Mouse (Mus musculus) hindbrain, embryonic 11.5 days (tissue): ENCODE results near the gene Cntn4. TPM values are rescaled to one million over a fixed set of nuclear protein-coding genes. Genes with fewer than 3 reads are reported as not detected.

ENCODE experiments used
- ATAC-seq: fragments of 200-750 bp; cut with Nextera tagmentation; 2 replicates; pipeline ENCODE4 v1.8.0; 2017; ENCODE audit warnings: mild to moderate bottlenecking, moderate TSS enrichment, moderate library complexity; ENCODE audit not compliant: low FRiP score
- DNase-seq: peaks from one replicate; pipeline ENCODE4 v3.0.0-alpha.2; 2015; ENCODE audit warnings: low spot score
- H3K27ac ChIP-seq: fragments of 300-500 bp; sonication (generic); 2 replicates; pipeline ENCODE4 v1.5.1; 2014; ENCODE audit warnings: mild to moderate bottlenecking, low read depth, low read length
- H3K27me3 ChIP-seq: fragments of 300-500 bp; sonication (generic); 2 replicates; pipeline ENCODE4 v1.6.1; 2014; ENCODE audit warnings: mild to moderate bottlenecking, low read length, moderate library complexity, mixed read lengths; ENCODE audit not compliant: control insufficient read depth, insufficient read depth
- H3K36me3 ChIP-seq: fragments of 300-500 bp; sonication (generic); 2 replicates; pipeline ENCODE4 v1.6.1; 2014; ENCODE audit warnings: mild to moderate bottlenecking, low read length, moderate library complexity, mixed read lengths; ENCODE audit not compliant: control insufficient read depth, insufficient read depth
- H3K4me1 ChIP-seq: fragments of 300-500 bp; sonication (generic); replicated peaks from 2 replicates; pipeline ENCODE4 v1.6.1; 2014; ENCODE audit warnings: low read length, mixed read lengths; ENCODE audit not compliant: control insufficient read depth, insufficient read depth
- H3K4me2 ChIP-seq: fragments of 300-500 bp; sonication (generic); replicated peaks from 2 replicates; pipeline ENCODE4 v1.6.1; 2014; ENCODE audit warnings: mild to moderate bottlenecking, low read depth, low read length
- H3K4me3 ChIP-seq: fragments of 300-500 bp; sonication (generic); 2 replicates; pipeline ENCODE4 v1.5.1; 2014; ENCODE audit warnings: low read depth, low read length
- H3K9ac ChIP-seq: fragments of 300-500 bp; sonication (generic); 2 replicates; pipeline ENCODE4 v1.6.1; 2014; ENCODE audit warnings: low read depth, low read length
- H3K9me3 ChIP-seq: fragments of 300-500 bp; sonication (generic); 2 replicates; pipeline ENCODE4 v1.6.1; 2016; ENCODE audit warnings: low read length; ENCODE audit not compliant: control insufficient read depth
- WGBS: fragments of 180-500 bp; shearing (Covaris S2); extraction: QIAGEN DNeasy Blood & Tissue Kit; methylation state at CpG from one replicate; pipeline ENCODE4 v1.1.7; 2014; 5-methylcytosine and 5-hydroxymethylcytosine counted together
- polyA plus RNA-seq: library from polyadenylated mRNA; unstranded; fragments of >200 nt; fragmentation: Nextera tagmentation; extraction: Ambion mirVana; gene quantifications from 2 replicates; pipeline ENCODE4 v1.2.1, GENCODE M21; 2014

The Cntn4 gene
- polyA plus RNA-seq, 1 experiment from 2014 or later = 1.7 TPM

DNA sequence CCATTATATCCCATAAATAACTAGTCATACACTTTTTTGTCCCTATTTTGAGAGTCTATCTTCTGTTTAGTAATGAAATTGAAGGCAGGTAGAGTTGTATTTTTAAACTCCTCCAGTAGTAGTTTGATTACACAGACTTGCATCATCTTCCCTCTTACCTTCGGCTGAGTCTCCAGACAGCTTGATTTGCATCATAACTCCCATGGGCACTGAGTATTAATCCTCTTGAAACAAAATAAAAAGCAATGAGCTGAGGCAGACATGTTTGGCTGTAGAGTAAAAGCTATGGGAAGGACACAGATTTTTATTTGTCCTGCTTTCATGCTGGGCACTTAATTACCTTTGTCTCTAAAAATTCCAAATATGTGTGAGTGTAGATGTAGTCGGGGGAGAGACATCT lies 476.1 kb downstream of the Cntn4 start:
- no peak for ATAC-seq

DNA sequence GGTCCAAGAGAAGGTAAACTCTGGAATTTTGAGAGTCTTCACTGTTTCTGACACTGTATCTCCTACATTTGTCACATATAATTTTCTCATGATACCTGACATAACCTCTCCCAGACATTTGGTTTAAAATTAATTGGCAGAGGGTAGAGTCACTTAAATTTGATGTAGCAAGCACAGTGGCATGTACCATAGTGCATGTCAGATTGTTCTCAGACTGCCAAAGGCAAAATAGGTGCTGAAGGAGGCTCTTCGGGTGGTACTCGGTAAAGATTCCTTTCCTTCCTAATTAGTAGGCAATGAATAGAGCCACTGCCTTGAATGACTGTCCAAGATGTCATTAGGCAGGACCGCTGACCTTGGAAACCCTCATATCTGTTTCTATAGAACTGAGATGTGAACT lies 477.9 kb downstream of the Cntn4 start:
- Histone ChIP-seq H3K9me3 (no peaks in the 10 kb centered on the region), H3K4me3 (no peak overlapping the region), H3K27me3 (no peaks in the 10 kb centered on the region), H3K4me2 (no peak overlapping the region), H3K9ac (no peak overlapping the region), H3K4me1 (no peaks in the 10 kb centered on the region), H3K36me3 (no peaks in the 10 kb centered on the region), H3K27ac (no peak overlapping the region)
- DNase-seq (no peak), ATAC-seq (no peak)
- WGBS = 92% methylated on average over 3 of the region's 3 CpGs

More for the DNA sequence above, 476.1 kb downstream of the Cntn4 start:
- Histone ChIP-seq H3K9me3 (no peaks in the 10 kb centered on the region), H3K9ac (no peak overlapping the region), H3K4me1 (no peaks in the 10 kb centered on the region), H3K27ac (no peak overlapping the region), H3K36me3 (no peaks in the 10 kb centered on the region), H3K4me3 (no peak overlapping the region), H3K27me3 (no peaks in the 10 kb centered on the region), H3K4me2 (no peak overlapping the region)
- 83% methylated on average over 2 of the region's 2 CpGs for WGBS
- no peak for DNase-seq

DNA sequence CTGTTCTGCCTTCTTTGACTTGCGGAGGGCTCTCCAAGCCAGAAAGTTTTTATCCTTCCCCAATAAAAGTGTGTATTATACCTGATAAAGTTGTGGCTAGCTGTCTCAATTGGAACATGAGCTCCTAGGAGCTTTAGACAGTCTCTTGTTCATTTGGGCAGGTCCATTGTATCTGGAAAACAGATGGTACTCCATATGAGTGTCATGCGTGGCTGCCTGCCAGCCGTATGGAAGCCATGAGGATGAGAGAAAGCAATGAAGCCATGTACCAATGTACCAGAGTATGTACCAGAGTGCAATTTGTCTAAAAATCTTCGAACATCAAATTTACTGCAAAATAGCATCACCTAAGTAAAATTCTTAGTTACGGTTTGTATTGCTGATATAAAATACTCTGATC lies 500.1 kb downstream of the Cntn4 start:
- Histone ChIP-seq H3K4me3 (no peak overlapping the region), H3K4me2 (no peak overlapping the region), H3K27ac (no peak overlapping the region), H3K27me3 (no peaks in the 10 kb centered on the region), H3K9ac (no peak overlapping the region), H3K4me1 (no peaks in the 10 kb centered on the region), H3K9me3 (no peaks in the 10 kb centered on the region), H3K36me3 (no peaks in the 10 kb centered on the region)
- DNase-seq = no peak
- no peak for ATAC-seq
- WGBS = 86% methylated on average over 5 of the region's 5 CpGs

DNA sequence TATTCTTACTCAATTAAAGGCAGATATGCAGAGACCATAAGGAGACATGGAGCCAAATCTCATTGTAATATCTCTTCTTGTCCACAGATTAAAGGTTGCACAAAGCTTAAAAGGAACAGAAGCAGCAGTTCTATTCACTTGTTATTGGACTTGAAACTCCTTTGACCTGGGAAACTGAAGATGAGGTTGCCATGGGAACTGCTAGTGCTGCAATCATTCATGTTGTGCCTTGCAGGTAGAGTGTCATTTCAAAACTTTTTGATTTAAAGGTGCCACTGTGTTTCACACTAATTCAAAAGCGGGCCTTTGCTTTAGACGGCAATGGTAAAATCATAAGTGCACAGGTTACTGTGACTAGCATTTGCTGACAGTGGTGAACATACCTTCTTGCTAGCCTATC lies 504.1 kb downstream of the Cntn4 start:
- no peak overlapping the region for H3K27ac ChIP-seq
- DNase-seq (no peak), ATAC-seq (no peak)
- no peak overlapping the region for H3K4me3 ChIP-seq
- H3K4me1 ChIP-seq = no peaks in the 10 kb centered on the region
- H3K9ac ChIP-seq = no peak overlapping the region
- WGBS = 94% methylated on average over 2 of the region's 2 CpGs
- no peaks in the 10 kb centered on the region for H3K36me3 ChIP-seq
- H3K27me3 ChIP-seq = no peaks in the 10 kb centered on the region
- H3K9me3 ChIP-seq = no peaks in the 10 kb centered on the region
- no peak overlapping the region for H3K4me2 ChIP-seq

DNA sequence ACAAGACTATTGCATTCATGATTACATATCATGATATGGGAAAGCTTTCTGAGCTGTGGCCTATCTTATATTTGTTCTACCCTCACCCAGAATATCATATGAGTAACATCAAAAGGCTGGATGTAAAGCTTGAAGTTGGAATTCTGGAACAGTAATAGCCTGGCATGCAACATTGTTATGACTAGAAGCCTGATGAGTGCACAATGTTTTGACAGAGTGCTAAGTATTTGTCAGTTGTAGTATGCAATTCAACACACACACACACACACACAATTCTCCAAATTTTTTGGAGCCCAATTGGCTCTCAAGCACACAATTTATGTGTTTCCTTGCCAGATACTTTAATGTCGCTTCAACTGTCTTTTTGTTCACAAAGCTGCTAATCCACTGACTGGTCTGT lies 523.5 kb downstream of the Cntn4 start:
- H3K27me3 ChIP-seq = no peaks in the 10 kb centered on the region
- ATAC-seq = no peak
- no peak overlapping the region for H3K9ac ChIP-seq
- H3K4me3 ChIP-seq = no peak overlapping the region
- H3K36me3 ChIP-seq = no peaks in the 10 kb centered on the region
- H3K27ac ChIP-seq = no peak overlapping the region
- H3K4me2 ChIP-seq = no peak overlapping the region
- no peaks in the 10 kb centered on the region for H3K9me3 ChIP-seq
- DNase-seq = no peak
- no peaks in the 10 kb centered on the region for H3K4me1 ChIP-seq
- 97% methylated on average over 1 of the region's 1 CpGs for WGBS

DNA sequence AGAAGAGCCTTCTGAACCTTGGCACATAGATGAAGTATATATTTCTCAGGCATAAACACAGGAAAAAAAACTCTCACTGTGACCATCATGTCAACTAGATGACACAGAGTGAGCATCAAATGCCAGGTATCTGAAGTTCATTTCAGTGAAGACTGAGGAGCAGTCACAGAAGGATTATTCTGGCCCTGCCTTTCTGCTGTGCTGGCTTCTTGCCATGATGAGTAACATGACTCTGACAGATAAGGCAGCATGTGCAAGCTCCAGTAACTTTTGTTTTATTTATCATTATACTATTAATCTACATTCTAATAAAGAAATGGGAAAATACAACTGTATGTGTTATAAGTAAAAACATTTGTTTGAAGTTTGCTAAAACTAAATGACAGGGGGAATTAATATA lies 529.9 kb downstream of the Cntn4 start:
- H3K27me3 ChIP-seq = no peaks in the 10 kb centered on the region
- no peak overlapping the region for H3K9ac ChIP-seq
- no peaks in the 10 kb centered on the region for H3K4me1 ChIP-seq
- no peak overlapping the region for H3K27ac ChIP-seq
- no peaks in the 10 kb centered on the region for H3K9me3 ChIP-seq
- no peak overlapping the region for H3K4me3 ChIP-seq
- no peak overlapping the region for H3K4me2 ChIP-seq
- no peaks in the 10 kb centered on the region for H3K36me3 ChIP-seq
- ATAC-seq (no peak), DNase-seq (no peak)

DNA sequence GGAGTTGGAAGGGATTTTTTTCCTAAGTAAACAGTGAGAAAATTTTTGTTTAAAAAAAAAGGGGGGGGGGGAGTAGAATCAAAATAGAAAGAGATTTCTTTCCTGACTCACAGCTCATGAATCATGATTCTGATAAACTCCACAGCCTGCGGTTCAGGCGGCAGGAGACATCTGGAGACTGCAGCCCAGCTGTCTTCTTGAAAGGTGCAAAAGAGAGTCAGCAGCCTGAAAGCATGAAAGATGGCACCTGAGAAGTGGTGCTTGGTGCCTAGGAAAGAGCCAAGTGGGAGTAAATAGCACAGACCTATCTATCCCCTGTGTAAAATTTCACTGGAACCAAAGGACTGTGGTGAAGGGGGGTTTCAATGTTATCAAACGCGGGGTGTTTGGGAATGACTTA lies 535.6 kb downstream of the Cntn4 start:
- no peaks in the 10 kb centered on the region for H3K36me3 ChIP-seq
- H3K9me3 ChIP-seq = no peaks in the 10 kb centered on the region
- no peak overlapping the region for H3K4me3 ChIP-seq
- no peak overlapping the region for H3K9ac ChIP-seq
- no peaks in the 10 kb centered on the region for H3K27me3 ChIP-seq
- H3K27ac ChIP-seq = no peak overlapping the region
- no peaks in the 10 kb centered on the region for H3K4me1 ChIP-seq
- no peak for ATAC-seq
- H3K4me2 ChIP-seq = no peak overlapping the region
- DNase-seq = no peak
- WGBS = 82% methylated on average over 4 of the region's 4 CpGs

DNA sequence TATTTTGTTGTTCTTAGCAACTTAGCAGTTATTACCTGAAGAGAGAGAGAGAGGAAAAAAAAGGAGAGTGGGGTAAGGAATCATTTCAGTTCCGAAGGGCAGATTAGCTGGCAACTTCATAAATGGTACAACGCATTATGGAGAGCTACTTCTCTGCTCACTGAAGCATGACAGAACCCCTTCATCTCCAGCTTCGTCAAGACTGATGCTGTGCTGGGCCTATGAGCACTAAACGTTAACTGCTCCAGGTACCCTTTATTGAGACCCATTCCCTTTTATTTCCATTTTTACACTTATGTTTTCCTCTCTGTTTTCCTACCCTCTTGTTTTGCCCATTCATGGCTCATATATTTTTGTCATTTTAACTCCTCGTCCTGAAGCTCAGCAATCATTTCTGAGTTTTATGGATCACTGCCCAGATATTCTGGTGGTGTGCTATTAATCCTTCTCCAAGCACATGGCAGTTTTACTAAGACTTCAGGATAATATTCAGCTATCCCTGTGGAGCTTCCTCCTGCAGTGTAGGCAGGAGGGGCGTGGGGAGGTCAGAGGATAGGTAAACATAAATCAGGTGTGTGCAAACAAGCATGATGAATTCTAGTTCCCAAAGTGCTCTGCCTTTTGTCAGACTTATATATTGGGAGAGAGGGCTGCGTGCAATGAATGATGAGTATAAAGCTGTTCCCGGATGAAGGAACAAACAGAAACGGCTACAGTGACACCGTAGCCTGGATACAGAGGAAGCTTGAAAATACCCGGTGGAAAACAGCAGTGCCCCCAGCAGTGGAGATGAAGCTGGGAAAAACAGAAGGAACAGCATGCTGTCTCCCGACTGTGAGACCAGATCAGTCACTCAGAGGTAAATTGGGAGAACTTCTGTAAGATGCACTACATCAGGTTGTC lies 559.8 kb downstream of the Cntn4 start:
- no peak overlapping the region for H3K9ac ChIP-seq
- no peak overlapping the region for H3K27ac ChIP-seq
- no peak overlapping the region for H3K4me2 ChIP-seq
- no peaks in the 10 kb centered on the region for H3K9me3 ChIP-seq
- 68% methylated on average over 12 of the region's 12 CpGs for WGBS
- ATAC-seq = no peak
- H3K4me1 ChIP-seq = no peaks in the 10 kb centered on the region
- H3K27me3 ChIP-seq = no peaks in the 10 kb centered on the region
- no peak for DNase-seq
- no peak overlapping the region for H3K4me3 ChIP-seq
- no peaks in the 10 kb centered on the region for H3K36me3 ChIP-seq

DNA sequence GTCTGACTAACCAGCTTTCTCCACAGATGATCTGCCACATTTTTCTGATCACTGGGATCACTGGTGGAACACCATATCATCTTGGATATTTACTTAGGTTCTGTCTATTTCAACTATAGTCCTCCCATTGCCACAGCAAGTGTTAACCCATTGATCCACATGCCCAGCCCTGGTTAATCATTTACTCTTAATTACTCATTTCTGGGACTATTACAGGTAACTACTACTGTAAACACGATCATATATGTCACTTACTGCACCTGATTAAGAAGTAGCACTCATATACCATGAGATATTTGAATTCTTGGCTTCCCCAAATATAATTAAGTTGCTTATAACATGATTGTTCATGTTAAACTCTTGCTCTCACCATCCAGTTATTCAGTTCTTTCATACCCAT lies 564.1 kb downstream of the Cntn4 start:
- 86% methylated on average over 1 of the region's 1 CpGs for WGBS
- no peaks in the 10 kb centered on the region for H3K36me3 ChIP-seq
- no peak overlapping the region for H3K9ac ChIP-seq
- no peak overlapping the region for H3K27ac ChIP-seq
- H3K4me3 ChIP-seq = no peak overlapping the region
- H3K27me3 ChIP-seq = no peaks in the 10 kb centered on the region
- H3K4me1 ChIP-seq = no peaks in the 10 kb centered on the region
- H3K9me3 ChIP-seq = no peaks in the 10 kb centered on the region
- DNase-seq (no peak), ATAC-seq (no peak)
- H3K4me2 ChIP-seq = no peak overlapping the region
